Mouse (Mus musculus) CH12.LX (cell line): ENCODE measurements around the gene Myo10.

Source experiments
- CTCF ChIP-seq, 2 experiments: IDR thresholded peaks in 1 of 2; conservative IDR thresholded peaks in 1 of 2; 2 replicates each; pipeline ENCODE4 v1.5.1; 2011 to 2012; ENCODE audit warnings: low read depth in 2 of 2, low read length in 2 of 2, improper control_type of control experiment in 1 of 2, inconsistent platforms in 1 of 2, mild to moderate bottlenecking in 1 of 2, moderate library complexity in 1 of 2
- ETS1 ChIP-seq: conservative IDR thresholded peaks from 2 replicates; pipeline ENCODE4 v1.6.1; 2012; ENCODE audit warnings: low read depth, mild to moderate bottlenecking, inconsistent platforms, low read length, improper control_type of control experiment, moderate library complexity
- MAX ChIP-seq: IDR thresholded peaks from 2 replicates; pipeline ENCODE4 v1.6.1; 2011; ENCODE audit warnings: low read length, improper control_type of control experiment
- POLR2A ChIP-seq: IDR thresholded peaks from 2 replicates; pipeline ENCODE4 v1.6.1; 2011; ENCODE audit warnings: low read depth, mild to moderate bottlenecking, improper control_type of control experiment, low read length
- ZNF384 ChIP-seq: IDR thresholded peaks from 2 replicates; pipeline ENCODE4 v1.6.1; 2012; ENCODE audit warnings: low read depth, low read length, improper control_type of control experiment, inconsistent platforms

DNA sequence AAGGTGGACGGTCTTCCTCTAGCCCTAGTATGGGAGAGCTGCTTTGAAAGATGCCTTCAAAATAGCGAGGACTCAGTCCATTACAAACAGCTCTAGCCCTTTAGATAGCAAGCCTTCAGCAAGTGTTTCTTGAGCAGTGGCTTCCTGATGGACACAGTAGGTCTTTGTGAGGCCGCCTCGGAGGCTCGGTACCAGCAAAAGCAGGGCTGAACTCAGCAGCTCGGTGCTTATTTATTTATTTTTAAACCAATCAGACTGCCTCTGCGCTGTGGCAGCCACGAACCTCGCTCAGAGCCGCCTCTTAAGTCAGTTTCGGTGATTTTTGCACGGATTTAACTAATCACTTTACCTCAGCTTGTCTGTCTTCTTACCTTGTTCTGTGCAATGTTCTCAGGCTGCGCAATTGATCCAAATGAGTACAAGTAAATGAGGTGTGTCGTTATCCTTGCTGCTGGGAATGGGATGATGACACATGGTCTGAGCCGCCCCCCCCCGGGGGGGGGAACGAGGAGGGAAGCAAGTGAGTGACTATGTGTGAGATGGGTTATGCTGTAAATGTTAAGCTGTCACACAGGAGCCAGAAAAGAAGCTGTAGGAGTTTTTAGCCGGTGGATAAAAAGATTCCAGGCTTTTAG is 232.1 kb downstream of the Myo10 start:
- no peak for TF ChIP-seq ZNF384
- TF ChIP-seq ETS1: no peak
- no peak for TF ChIP-seq CTCF (conservative IDR thresholded peaks at IDR 0.05 in 1 of 2, IDR thresholded peaks at IDR 0.05 in 1 of 2; ENCODE audit: low read depth in 2 of 2, low read length in 2 of 2)
- TF ChIP-seq MAX: no peak
- no peak for TF ChIP-seq POLR2A
